Mouse (Mus musculus): ENCODE measurements around the gene Limd2. TPM values are rescaled to one million over a fixed set of nuclear protein-coding genes. Genes with fewer than 3 reads are reported as not detected.
"Not testable (repeated sequence)": the region's sequence is repeated elsewhere in the genome, so short reads cannot be mapped to it uniquely, and the experiment has no call there.

Gene Limd2
- polyA plus RNA-seq, 1 experiment from 2014 or later = 205 TPM

GRCm38 (mm10) chr11:106152132-106152531, 8.5 kb downstream of the Limd2 start:
- no peaks in the 10 kb centered on the region for H3K27me3 ChIP-seq (replicated peaks; ENCODE audit: control insufficient read depth, insufficient read depth, low read length)
- no peaks in the 10 kb centered on the region for H3K9me3 ChIP-seq (ENCODE audit: control insufficient read depth, low read length)
- no peak overlapping the region for H3K27ac ChIP-seq (ENCODE audit: low read length)
- peaks cover 36% of the 10 kb centered on the region for H3K36me3 ChIP-seq (ENCODE audit: control insufficient read depth, insufficient read depth)
- ATAC-seq = no peak
- H3K4me2 ChIP-seq (ENCODE audit: low read length) = no peak overlapping the region
- H3K4me3 ChIP-seq (replicated peaks; ENCODE audit: low read length) = no peak overlapping the region
- no peak overlapping the region for H3K9ac ChIP-seq (replicated peaks; ENCODE audit: low read depth, low read length)
- H3K4me1 ChIP-seq (replicated peaks; ENCODE audit: control insufficient read depth, insufficient read depth, low read length) = peaks cover 5% of the 10 kb centered on the region
- WGBS = 77% methylated on average over 8 of the region's 8 CpGs

GRCm38 (mm10) chr11:106151219-106151618, 9.4 kb downstream of the Limd2 start:
- ATAC-seq = no peak
- Histone ChIP-seq H3K36me3 (ENCODE audit: control insufficient read depth, insufficient read depth) (peaks cover 28% of the 10 kb centered on the region), H3K27me3 (replicated peaks; ENCODE audit: control insufficient read depth, insufficient read depth, low read length) (no peaks in the 10 kb centered on the region), H3K4me2 (ENCODE audit: low read length) (no peak overlapping the region), H3K27ac (ENCODE audit: low read length) (no peak overlapping the region), H3K4me1 (replicated peaks; ENCODE audit: control insufficient read depth, insufficient read depth, low read length) (peaks cover 2% of the 10 kb centered on the region; the same call in 1 of the 2 replicates), H3K9ac (replicated peaks; ENCODE audit: low read depth, low read length) (no peak overlapping the region), H3K9me3 (ENCODE audit: control insufficient read depth, low read length) (no peaks in the 10 kb centered on the region), H3K4me3 (replicated peaks; ENCODE audit: low read length) (no peak overlapping the region)
- WGBS = 90% methylated on average over 3 of the region's 3 CpGs

GRCm38 (mm10) chr11:106134580-106135528, 25.8 kb downstream of the Limd2 start:
- Histone ChIP-seq H3K9ac (replicated peaks; ENCODE audit: low read depth, low read length) (0 out of 2 replicates have a peak overlapping the region, but pooled peaks have one; percentile 35), H3K4me2 (ENCODE audit: low read length) (no peak overlapping the region)
- 0 out of 2 replicates have a peak, but pooled peaks have one; percentile 10 for ATAC-seq

GRCm38 (mm10) chr11:106132516-106132915, 28.1 kb downstream of the Limd2 start:
- Histone ChIP-seq H3K27me3 (replicated peaks; ENCODE audit: control insufficient read depth, insufficient read depth, low read length) (no peaks in the 10 kb centered on the region), H3K4me1 (replicated peaks; ENCODE audit: control insufficient read depth, insufficient read depth, low read length) (peaks cover 5% of the 10 kb centered on the region), H3K36me3 (ENCODE audit: control insufficient read depth, insufficient read depth) (no peaks in the 10 kb centered on the region; the same call in 1 of the 2 replicates), H3K27ac (ENCODE audit: low read length) (no peak overlapping the region), H3K4me3 (replicated peaks; ENCODE audit: low read length) (no peak overlapping the region), H3K9ac (replicated peaks; ENCODE audit: low read depth, low read length) (no peak overlapping the region), H3K4me2 (ENCODE audit: low read length) (no peak overlapping the region), H3K9me3 (ENCODE audit: control insufficient read depth, low read length) (no peaks in the 10 kb centered on the region)
- no peak for ATAC-seq
- WGBS = 94% methylated on average over 5 of the region's 5 CpGs

More at GRCm38 (mm10) chr11:106134580-106135528, 25.8 kb downstream of the Limd2 start:
- peak overlapping the region; percentile 76 for H3K27ac ChIP-seq (ENCODE audit: low read length)
- H3K27me3 ChIP-seq (replicated peaks; ENCODE audit: control insufficient read depth, insufficient read depth, low read length) = no peaks in the 10 kb centered on the region
- H3K9me3 ChIP-seq (ENCODE audit: control insufficient read depth, low read length) = no peaks in the 10 kb centered on the region
- 39% methylated on average over 8 of the region's 8 CpGs for WGBS
- H3K36me3 ChIP-seq (ENCODE audit: control insufficient read depth, insufficient read depth) = no peaks in the 10 kb centered on the region; the same call in 1 of the 2 replicates
- H3K4me1 ChIP-seq (replicated peaks; ENCODE audit: control insufficient read depth, insufficient read depth, low read length) = peaks cover 5% of the 10 kb centered on the region
- H3K4me3 ChIP-seq (replicated peaks; ENCODE audit: low read length) = no peak overlapping the region

GRCm38 (mm10) chr11:106129477-106129876, 31.2 kb downstream of the Limd2 start:
- no peak for ATAC-seq
- no peak overlapping the region for H3K9ac ChIP-seq (replicated peaks; ENCODE audit: low read depth, low read length)
- H3K27ac ChIP-seq (ENCODE audit: low read length) = no peak overlapping the region
- WGBS = 98% methylated on average over 1 of the region's 1 CpGs
- no peak overlapping the region for H3K4me2 ChIP-seq (ENCODE audit: low read length)
- no peak overlapping the region for H3K4me3 ChIP-seq (replicated peaks; ENCODE audit: low read length)
- H3K36me3 ChIP-seq (ENCODE audit: control insufficient read depth, insufficient read depth) = 0 out of 2 replicates have a peak, but pooled peaks cover 4% of the 10 kb centered on the region
- H3K9me3 ChIP-seq (ENCODE audit: control insufficient read depth, low read length) = no peaks in the 10 kb centered on the region
- no peaks in the 10 kb centered on the region for H3K27me3 ChIP-seq (replicated peaks; ENCODE audit: control insufficient read depth, insufficient read depth, low read length)
- H3K4me1 ChIP-seq (replicated peaks; ENCODE audit: control insufficient read depth, insufficient read depth, low read length) = no peaks in the 10 kb centered on the region

- 96% methylated on average over 4 of the region's 6 CpGs for WGBS
- not testable (repeated sequence) for H3K9me3 ChIP-seq (ENCODE audit: control insufficient read depth, low read length); H3K4me1 ChIP-seq (replicated peaks; ENCODE audit: control insufficient read depth, insufficient read depth, low read length); H3K27ac ChIP-seq (ENCODE audit: low read length); H3K27me3 ChIP-seq (replicated peaks; ENCODE audit: control insufficient read depth, insufficient read depth, low read length); H3K4me3 ChIP-seq (replicated peaks; ENCODE audit: low read length); ATAC-seq; H3K9ac ChIP-seq (replicated peaks; ENCODE audit: low read depth, low read length); H3K4me2 ChIP-seq (ENCODE audit: low read length)
- H3K36me3 ChIP-seq (ENCODE audit: control insufficient read depth, insufficient read depth) = peaks cover 13% of the 10 kb centered on the region; the same call in 1 of the 2 replicates
These were observed 33.8 kb downstream of the Limd2 start for GRCm38 (mm10) chr11:106126727-106127373.

GRCm38 (mm10) chr11:106125827-106126226, 34.8 kb downstream of the Limd2 start:
- Histone ChIP-seq H3K36me3 (ENCODE audit: control insufficient read depth, insufficient read depth) (peaks cover 13% of the 10 kb centered on the region; the same call in 1 of the 2 replicates), H3K4me3 (replicated peaks; ENCODE audit: low read length) (no peak overlapping the region), H3K4me1 (replicated peaks; ENCODE audit: control insufficient read depth, insufficient read depth, low read length) (no peaks in the 10 kb centered on the region), H3K27ac (ENCODE audit: low read length) (no peak overlapping the region), H3K9me3 (ENCODE audit: control insufficient read depth, low read length) (no peaks in the 10 kb centered on the region), H3K9ac (replicated peaks; ENCODE audit: low read depth, low read length) (no peak overlapping the region), H3K27me3 (replicated peaks; ENCODE audit: control insufficient read depth, insufficient read depth, low read length) (no peaks in the 10 kb centered on the region), H3K4me2 (ENCODE audit: low read length) (no peak overlapping the region)
- ATAC-seq = no peak
- 70% methylated on average over 1 of the region's 1 CpGs for WGBS

- Histone ChIP-seq H3K36me3 (ENCODE audit: control insufficient read depth, insufficient read depth) (peaks cover 13% of the 10 kb centered on the region; the same call in 1 of the 2 replicates), H3K4me2 (ENCODE audit: low read length) (no peak overlapping the region), H3K27ac (ENCODE audit: low read length) (no peak overlapping the region), H3K4me1 (replicated peaks; ENCODE audit: control insufficient read depth, insufficient read depth, low read length) (no peaks in the 10 kb centered on the region), H3K9me3 (ENCODE audit: control insufficient read depth, low read length) (no peaks in the 10 kb centered on the region), H3K27me3 (replicated peaks; ENCODE audit: control insufficient read depth, insufficient read depth, low read length) (no peaks in the 10 kb centered on the region), H3K9ac (replicated peaks; ENCODE audit: low read depth, low read length) (no peak overlapping the region), H3K4me3 (replicated peaks; ENCODE audit: low read length) (no peak overlapping the region)
- 73% methylated on average over 4 of the region's 4 CpGs for WGBS
- no peak for ATAC-seq
These were observed 35.9 kb downstream of the Limd2 start for GRCm38 (mm10) chr11:106124784-106125183.

GRCm38 (mm10) chr11:106122736-106123135, 37.9 kb downstream of the Limd2 start:
- no peak overlapping the region for H3K4me3 ChIP-seq (replicated peaks; ENCODE audit: low read length)
- H3K9me3 ChIP-seq (ENCODE audit: control insufficient read depth, low read length) = no peaks in the 10 kb centered on the region
- no peaks in the 10 kb centered on the region for H3K27me3 ChIP-seq (replicated peaks; ENCODE audit: control insufficient read depth, insufficient read depth, low read length)
- 86% methylated on average over 3 of the region's 3 CpGs for WGBS
- no peaks in the 10 kb centered on the region for H3K4me1 ChIP-seq (replicated peaks; ENCODE audit: control insufficient read depth, insufficient read depth, low read length)
- H3K36me3 ChIP-seq (ENCODE audit: control insufficient read depth, insufficient read depth) = peaks cover 19% of the 10 kb centered on the region
- no peak for ATAC-seq
- H3K4me2 ChIP-seq (ENCODE audit: low read length) = no peak overlapping the region
- H3K27ac ChIP-seq (ENCODE audit: low read length) = no peak overlapping the region
- H3K9ac ChIP-seq (replicated peaks; ENCODE audit: low read depth, low read length) = no peak overlapping the region

Measured in forebrain, embryonic 16.5 days (tissue).